Mouse (Mus musculus): ENCODE data around the gene Agrp. TPM values are rescaled to one million over a fixed set of nuclear protein-coding genes. Genes with fewer than 3 reads are reported as not detected.

Gene Agrp
- polyA plus RNA-seq, 1 experiment: 1.7 TPM

DNA sequence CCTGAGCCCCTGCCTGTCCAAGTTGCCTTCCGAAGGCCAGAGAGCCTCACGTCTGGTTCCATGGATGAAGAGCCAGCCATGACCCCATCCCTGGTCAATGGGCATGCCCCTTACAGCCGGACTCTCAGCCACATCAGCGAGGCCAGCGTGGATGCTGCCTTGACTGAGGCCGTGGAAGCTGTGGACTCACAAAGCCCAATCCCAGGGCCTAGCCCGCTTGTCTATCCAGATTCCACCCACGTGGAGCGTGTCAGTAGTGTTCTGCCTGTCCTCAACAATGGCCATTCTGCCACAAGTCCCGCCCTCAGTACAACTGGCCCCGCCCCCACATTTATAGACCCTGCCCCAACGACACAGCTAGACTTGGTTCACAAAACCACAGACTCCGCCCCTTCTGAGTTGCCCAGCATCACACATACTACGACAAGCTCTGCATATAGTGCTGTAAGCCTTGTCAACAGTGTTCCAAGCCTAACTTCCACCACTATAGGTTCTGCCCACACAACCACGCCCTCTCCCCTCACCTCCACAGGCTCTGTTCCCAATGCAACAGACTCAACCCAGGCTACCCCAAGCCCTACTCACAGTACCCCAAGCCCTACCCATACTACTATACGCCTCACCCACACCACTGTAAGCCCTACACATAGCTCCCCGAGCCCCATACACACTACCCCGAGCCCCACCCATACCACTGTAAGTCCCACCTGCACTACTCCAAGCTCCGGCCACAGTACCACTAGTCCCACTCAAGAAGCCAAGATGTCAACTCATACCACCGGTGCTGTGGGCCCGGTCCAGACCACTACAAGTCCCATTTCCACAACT is 19.5 kb downstream of the Agrp start:
- TF ChIP-seq POLR2A (IDR thresholded peaks at IDR 0.05; ENCODE audit: borderline replicate concordance, extremely low read depth, low read depth, low read length) (no peak), CTCF (IDR thresholded peaks at IDR 0.05; ENCODE audit: insufficient read depth, low read length) (no peak)
- no peak for DNase-seq
- H3K4me1 ChIP-seq (ENCODE audit: control insufficient read depth, insufficient read depth, low read length): peaks cover 6% of the 10 kb centered on the region; the same call in 1 of the 2 replicates
- no peak overlapping the region for H3K4me3 ChIP-seq (replicated peaks; ENCODE audit: extremely low read depth, low read depth, low read length)
- WGBS: 77% methylated on average over 21 of the region's 21 CpGs

DNA sequence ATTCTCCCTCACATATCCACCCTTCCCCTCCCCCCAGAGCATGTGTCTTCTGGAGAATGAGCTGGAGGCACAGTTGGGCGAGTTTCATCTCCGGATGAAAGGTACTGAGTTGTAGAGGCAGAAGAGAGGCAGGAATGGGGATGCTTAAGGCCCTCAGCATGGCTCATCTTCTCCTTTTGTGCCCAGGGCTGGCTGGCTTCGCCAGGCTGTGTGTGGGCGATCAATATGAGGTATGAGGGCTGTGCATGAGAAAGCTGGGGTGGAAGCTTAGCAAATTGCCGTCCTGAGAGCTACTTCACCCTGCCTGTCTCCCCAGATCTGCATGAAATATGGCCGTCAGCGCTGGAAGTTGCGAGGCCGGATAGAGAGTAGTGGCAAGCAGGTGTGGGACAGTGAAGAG is 21.3 kb downstream of the Agrp start:
- TF ChIP-seq POLR2A (IDR thresholded peaks at IDR 0.05; ENCODE audit: borderline replicate concordance, extremely low read depth, low read depth, low read length): no peak
- TF ChIP-seq CTCF (IDR thresholded peaks at IDR 0.05; ENCODE audit: insufficient read depth, low read length): no peak
- no peak overlapping the region for H3K4me3 ChIP-seq (replicated peaks; ENCODE audit: extremely low read depth, low read depth, low read length)
- WGBS: 91% methylated on average over 9 of the region's 9 CpGs

DNA sequence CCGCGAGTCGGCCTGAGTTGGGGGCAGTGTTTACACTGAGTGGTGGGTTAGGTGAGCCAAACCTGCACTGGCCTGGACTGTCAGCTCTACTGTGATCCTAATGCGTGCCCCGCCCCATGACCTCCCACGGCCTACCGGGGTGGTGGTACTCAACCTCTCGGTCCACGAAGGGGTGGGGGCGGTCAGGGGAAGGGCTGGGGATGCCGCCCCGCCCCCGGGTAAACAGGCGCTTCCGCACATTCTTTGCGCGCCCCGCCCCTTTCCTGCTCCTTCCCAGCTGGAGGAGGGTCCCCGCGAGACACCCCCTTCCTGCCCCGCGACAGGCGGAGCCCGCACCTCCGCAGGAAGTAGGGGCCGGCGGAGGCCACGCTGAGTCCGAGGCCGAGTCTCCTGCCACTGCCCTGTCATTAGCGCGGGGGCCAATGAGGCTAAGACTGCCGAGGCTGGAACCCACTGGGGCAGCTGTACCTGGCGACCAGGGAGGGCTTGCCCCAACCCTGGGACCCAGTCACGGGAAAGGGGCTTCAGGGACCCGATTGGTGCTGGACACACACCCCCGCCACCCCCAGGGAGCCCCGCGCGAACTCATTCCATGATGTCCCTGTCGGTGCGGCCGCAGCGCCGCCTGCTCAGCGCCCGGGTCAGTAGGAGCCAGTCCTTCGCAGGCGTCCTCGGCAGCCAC is 23.2 kb downstream of the Agrp start:
- Histone ChIP-seq H3K4me3 (replicated peaks; ENCODE audit: extremely low read depth, low read depth, low read length) (peak overlapping the region; percentile 71), H3K4me1 (ENCODE audit: control insufficient read depth, insufficient read depth, low read length) (peaks cover 8% of the 10 kb centered on the region; the same call in 1 of the 2 replicates)
- 9% methylated on average over 50 of the region's 50 CpGs for WGBS
- no peak for TF ChIP-seq CTCF (IDR thresholded peaks at IDR 0.05; ENCODE audit: insufficient read depth, low read length)
- TF ChIP-seq POLR2A (IDR thresholded peaks at IDR 0.05; ENCODE audit: borderline replicate concordance, extremely low read depth, low read depth, low read length): peak; percentile 67; the same call in 1 of the 2 replicates
- peak; percentile 77 for DNase-seq

More for the DNA sequence above, 21.3 kb downstream of the Agrp start:
- peaks cover 2% of the 10 kb centered on the region; the same call in 1 of the 2 replicates for H3K4me1 ChIP-seq (ENCODE audit: control insufficient read depth, insufficient read depth, low read length)
- no peak for DNase-seq

DNA sequence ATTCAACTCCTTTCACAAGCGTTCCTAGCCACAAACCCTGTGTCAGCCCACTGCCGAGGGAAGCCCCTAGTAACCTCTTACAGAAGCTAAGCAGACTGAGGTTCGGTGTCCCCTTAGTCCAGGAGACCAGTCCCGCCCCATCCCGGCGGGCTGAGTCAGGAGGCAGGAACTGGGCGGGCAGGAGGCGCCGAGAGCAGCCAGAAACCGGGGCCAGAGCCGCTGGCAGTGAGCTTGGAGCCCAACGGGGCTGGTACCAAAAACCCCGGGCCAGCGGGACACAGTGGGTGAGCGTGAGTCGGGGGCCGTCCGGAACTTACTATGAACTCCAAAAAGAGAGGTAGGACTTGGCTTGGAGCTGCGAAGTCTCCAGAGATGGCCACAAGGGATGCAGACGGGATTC is 24.2 kb downstream of the Agrp start:
- peaks cover 8% of the 10 kb centered on the region; the same call in 1 of the 2 replicates for H3K4me1 ChIP-seq (ENCODE audit: control insufficient read depth, insufficient read depth, low read length)
- DNase-seq: peak; percentile 57
- H3K4me3 ChIP-seq (replicated peaks; ENCODE audit: extremely low read depth, low read depth, low read length): peak overlapping the region; percentile 71
- TF ChIP-seq CTCF (IDR thresholded peaks at IDR 0.05; ENCODE audit: insufficient read depth, low read length) (no peak), POLR2A (IDR thresholded peaks at IDR 0.05; ENCODE audit: borderline replicate concordance, extremely low read depth, low read depth, low read length) (peak; percentile 59; the same call in 1 of the 2 replicates)
- 2% methylated on average over 20 of the region's 20 CpGs for WGBS

DNA sequence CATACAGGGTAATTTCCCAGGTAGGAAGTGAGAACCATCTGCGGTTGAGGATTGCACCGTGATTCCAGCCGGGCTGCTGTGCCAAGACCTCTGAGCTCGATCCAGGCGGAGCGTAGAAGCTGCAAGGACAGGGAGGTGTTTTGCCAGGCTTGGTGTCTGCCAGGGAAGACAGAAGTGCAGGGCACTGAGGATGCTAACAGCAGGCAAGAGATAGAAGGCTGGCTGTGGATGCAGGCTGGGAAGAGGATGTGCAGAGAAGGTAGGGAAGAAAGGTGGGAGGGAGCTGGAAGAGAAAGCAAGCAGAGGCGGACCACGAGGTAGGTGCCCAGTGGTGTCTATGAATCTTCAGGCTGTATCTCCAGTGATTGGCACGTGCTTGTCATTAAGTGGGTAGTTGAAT is 25.4 kb downstream of the Agrp start:
- 74% methylated on average over 9 of the region's 9 CpGs for WGBS
- no peak for DNase-seq
- no peak overlapping the region for H3K4me3 ChIP-seq (replicated peaks; ENCODE audit: extremely low read depth, low read depth, low read length)
- H3K4me1 ChIP-seq (ENCODE audit: control insufficient read depth, insufficient read depth, low read length): peaks cover 11% of the 10 kb centered on the region; the same call in 1 of the 2 replicates
- TF ChIP-seq CTCF (IDR thresholded peaks at IDR 0.05; ENCODE audit: insufficient read depth, low read length) (no peak), POLR2A (IDR thresholded peaks at IDR 0.05; ENCODE audit: borderline replicate concordance, extremely low read depth, low read depth, low read length) (no peak)

DNA sequence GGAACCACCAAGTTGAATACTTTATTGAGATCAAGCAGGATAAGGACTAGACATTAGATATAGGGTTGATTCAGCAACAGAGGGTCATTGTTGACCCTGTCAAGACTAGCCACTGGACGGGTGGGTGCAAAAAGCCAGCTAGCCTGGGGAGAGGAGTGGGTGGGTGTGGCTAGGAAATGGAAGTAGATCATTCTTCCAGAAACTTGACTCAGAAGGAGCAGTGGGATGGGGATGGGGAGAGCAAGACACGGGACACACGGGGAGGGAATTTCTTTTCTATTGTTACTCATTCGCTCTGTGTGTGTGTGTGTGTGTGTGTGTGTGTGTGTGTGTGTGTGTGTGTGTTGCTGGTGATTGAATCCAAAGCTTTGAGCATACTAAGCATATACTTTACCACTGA is 27.4 kb downstream of the Agrp start:
- 39% methylated on average over 4 of the region's 4 CpGs for WGBS
- no peak overlapping the region for H3K4me3 ChIP-seq (replicated peaks; ENCODE audit: extremely low read depth, low read depth, low read length)
- peaks cover 11% of the 10 kb centered on the region; the same call in 1 of the 2 replicates for H3K4me1 ChIP-seq (ENCODE audit: control insufficient read depth, insufficient read depth, low read length)
- DNase-seq: no peak
- no peak for TF ChIP-seq POLR2A (IDR thresholded peaks at IDR 0.05; ENCODE audit: borderline replicate concordance, extremely low read depth, low read depth, low read length)
- no peak for TF ChIP-seq CTCF (IDR thresholded peaks at IDR 0.05; ENCODE audit: insufficient read depth, low read length)

DNA sequence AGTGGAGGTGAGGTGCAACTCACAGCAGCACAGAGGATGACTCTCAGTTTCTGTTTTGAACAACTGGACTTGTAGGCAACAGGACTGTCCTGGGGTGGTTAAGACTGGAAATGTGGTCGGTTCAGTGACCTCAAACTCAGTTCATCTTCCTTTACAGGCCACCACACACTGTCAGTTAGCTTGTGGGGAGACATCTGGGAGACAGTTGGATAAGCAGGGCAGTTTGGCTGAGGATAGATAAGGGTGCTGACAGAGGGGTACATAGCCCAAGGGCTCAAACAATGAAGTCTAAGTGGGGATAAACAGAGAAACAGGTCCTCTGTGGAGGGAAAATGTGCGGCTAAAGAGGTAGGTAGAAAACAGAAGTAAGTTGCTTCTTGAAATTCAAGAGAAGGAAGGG is 27.8 kb downstream of the Agrp start:
- no peak overlapping the region for H3K4me3 ChIP-seq (replicated peaks; ENCODE audit: extremely low read depth, low read depth, low read length)
- TF ChIP-seq POLR2A (IDR thresholded peaks at IDR 0.05; ENCODE audit: borderline replicate concordance, extremely low read depth, low read depth, low read length) (no peak), CTCF (IDR thresholded peaks at IDR 0.05; ENCODE audit: insufficient read depth, low read length) (no peak)
- DNase-seq: no peak
- WGBS: 39% methylated on average over 2 of the region's 2 CpGs
- peaks cover 14% of the 10 kb centered on the region for H3K4me1 ChIP-seq (ENCODE audit: control insufficient read depth, insufficient read depth, low read length)

DNA sequence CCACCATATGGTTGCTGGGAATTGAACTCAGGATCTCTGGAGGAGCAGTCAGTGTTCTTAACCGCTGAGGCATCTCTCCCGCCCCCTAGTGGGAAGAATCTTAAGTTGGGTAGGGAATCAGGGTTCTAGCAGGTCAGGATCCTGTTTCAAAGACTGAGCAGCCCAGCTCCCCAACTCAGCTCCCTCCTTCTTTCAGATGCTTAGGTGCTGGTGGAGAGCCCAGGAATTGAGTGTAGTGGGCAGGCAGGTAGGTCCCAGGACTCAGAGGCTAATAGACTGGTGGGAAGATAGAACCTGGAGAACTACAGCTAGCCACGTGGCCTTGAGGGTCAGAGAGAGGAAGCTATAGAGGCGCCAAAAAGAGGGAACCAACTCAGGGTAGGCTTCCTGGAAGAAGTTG is 29.5 kb downstream of the Agrp start:
- Histone ChIP-seq H3K4me3 (replicated peaks; ENCODE audit: extremely low read depth, low read depth, low read length) (no peak overlapping the region), H3K4me1 (ENCODE audit: control insufficient read depth, insufficient read depth, low read length) (peaks cover 14% of the 10 kb centered on the region)
- WGBS: 10% methylated on average over 4 of the region's 4 CpGs
- no peak for DNase-seq
- TF ChIP-seq CTCF (IDR thresholded peaks at IDR 0.05; ENCODE audit: insufficient read depth, low read length) (peak; percentile 16; the same call in 1 of the 2 replicates), POLR2A (IDR thresholded peaks at IDR 0.05; ENCODE audit: borderline replicate concordance, extremely low read depth, low read depth, low read length) (no peak)

DNA sequence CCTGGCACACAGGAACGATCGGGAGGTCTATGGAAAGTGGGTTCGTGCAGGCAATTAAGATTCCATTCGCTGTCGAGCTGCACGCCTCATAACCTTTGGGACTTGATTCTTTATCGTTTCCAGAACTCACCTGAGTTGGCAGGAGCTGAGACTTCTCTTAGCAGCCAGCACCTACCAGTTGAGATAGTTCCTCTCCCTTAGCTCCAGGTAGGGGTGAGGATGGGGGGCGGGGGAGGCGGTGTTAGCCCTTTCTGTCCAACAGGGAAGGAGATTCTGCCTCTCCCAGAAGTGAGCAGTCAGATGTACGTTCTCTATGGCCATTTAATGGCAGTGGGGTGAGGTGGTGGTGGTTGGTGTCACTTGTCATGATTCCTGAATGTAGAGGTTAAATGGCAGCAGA is 30.1 kb downstream of the Agrp start:
- DNase-seq: no peak
- TF ChIP-seq CTCF (IDR thresholded peaks at IDR 0.05; ENCODE audit: insufficient read depth, low read length) (no peak), POLR2A (IDR thresholded peaks at IDR 0.05; ENCODE audit: borderline replicate concordance, extremely low read depth, low read depth, low read length) (no peak)
- WGBS: 7% methylated on average over 10 of the region's 10 CpGs
- peak overlapping the region; percentile 85 for H3K4me3 ChIP-seq (replicated peaks; ENCODE audit: extremely low read depth, low read depth, low read length)
- peaks cover 14% of the 10 kb centered on the region for H3K4me1 ChIP-seq (ENCODE audit: control insufficient read depth, insufficient read depth, low read length)

Measured in lung, adult 2 months (tissue).